Mouse (Mus musculus): ENCODE results near the gene Otop1. TPM values are rescaled to one million over a fixed set of nuclear protein-coding genes. Genes with fewer than 3 reads are reported as not detected.

Gene Otop1
- polyA plus RNA-seq, 1 experiment from 2014 or later = not detected

DNA sequence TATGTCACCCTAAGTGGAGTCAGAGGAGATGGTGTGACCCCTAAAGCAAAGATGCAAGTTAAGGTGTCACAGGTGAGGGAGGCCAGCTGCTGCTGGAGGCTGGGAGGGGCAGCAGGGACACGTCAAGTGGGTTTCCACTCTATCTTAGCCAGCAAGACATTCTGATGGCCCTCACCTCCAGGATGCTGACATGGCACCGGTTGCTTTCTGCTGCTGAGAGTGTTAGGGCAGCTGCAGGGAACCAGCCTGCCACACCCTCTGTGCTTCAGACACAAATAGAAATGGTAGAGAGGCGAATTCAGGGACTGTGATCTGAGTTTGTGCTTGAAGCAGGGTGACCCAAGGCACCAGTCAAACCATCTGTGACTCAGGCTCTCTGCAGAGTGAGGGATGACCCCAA is 34.0 kb downstream of the Otop1 start:
- H3K9me3 ChIP-seq (replicated peaks; ENCODE audit: control insufficient read depth, low read length) = no peaks in the 10 kb centered on the region
- H3K4me3 ChIP-seq (ENCODE audit: low read depth, low read length) = no peak overlapping the region
- H3K36me3 ChIP-seq (ENCODE audit: control insufficient read depth, insufficient read depth) = no peaks in the 10 kb centered on the region
- H3K4me2 ChIP-seq (ENCODE audit: low read depth, low read length) = no peak overlapping the region
- no peaks in the 10 kb centered on the region for H3K4me1 ChIP-seq (ENCODE audit: control insufficient read depth, low read depth, low read length)
- H3K9ac ChIP-seq (ENCODE audit: low read depth, low read length) = no peak overlapping the region
- no peak for ATAC-seq (ENCODE audit: low read depth)
- 30% methylated on average over 3 of the region's 3 CpGs for WGBS (ENCODE audit: insufficient replicate concordance)
- no peak overlapping the region for H3K27ac ChIP-seq (ENCODE audit: low read length)
- H3K27me3 ChIP-seq (ENCODE audit: control insufficient read depth, insufficient read depth, low read depth, low read length) = no peaks in the 10 kb centered on the region

GRCm38 (mm10) chr5:38318966-38319786 is 43.4 kb downstream of the Otop1 start, which contains the start of gene Drd5:
Gene Drd5, plus strand, starts transcription at chr5:38319367.
- no peak for ATAC-seq (ENCODE audit: low read depth)
- H3K27ac ChIP-seq (ENCODE audit: low read length) = no peak within 1 kb of the TSS
- H3K4me1 ChIP-seq (ENCODE audit: control insufficient read depth, low read depth, low read length) = no peaks in the 10 kb centered on the region
- no peak within 1 kb of the TSS for H3K4me3 ChIP-seq (ENCODE audit: low read depth, low read length)
- no peaks in the 10 kb centered on the region for H3K9me3 ChIP-seq (replicated peaks; ENCODE audit: control insufficient read depth, low read length)
- no peak within 1 kb of the TSS for H3K4me2 ChIP-seq (ENCODE audit: low read depth, low read length)
- H3K36me3 ChIP-seq (ENCODE audit: control insufficient read depth, insufficient read depth) = no peaks in the 10 kb centered on the region
- 2% methylated on average over 67 of the region's 67 CpGs for WGBS (ENCODE audit: insufficient replicate concordance)
- no peak within 1 kb of the TSS for H3K9ac ChIP-seq (ENCODE audit: low read depth, low read length)
- peaks cover 29% of the 10 kb centered on the region for H3K27me3 ChIP-seq (ENCODE audit: control insufficient read depth, insufficient read depth, low read depth, low read length)

DNA sequence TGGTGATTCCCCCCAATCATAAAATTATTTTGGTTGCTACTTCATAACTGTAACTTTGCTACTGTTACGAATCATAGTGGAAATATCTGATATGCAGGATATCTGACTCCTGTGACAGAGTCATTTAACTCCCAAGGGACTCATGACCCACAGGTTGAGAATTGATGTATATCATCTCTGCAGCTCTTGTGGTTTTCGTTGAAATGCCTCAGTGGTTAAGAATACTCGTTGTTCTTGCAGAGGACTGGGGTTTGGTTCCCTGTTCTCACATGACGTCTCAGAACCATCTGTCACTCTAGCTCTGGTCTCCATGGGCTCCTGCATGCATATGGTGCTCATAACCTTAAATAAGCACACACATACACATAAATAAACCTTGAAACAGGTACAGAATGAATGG is 57.6 kb downstream of the Otop1 start:
- no peaks in the 10 kb centered on the region for H3K9me3 ChIP-seq (replicated peaks; ENCODE audit: control insufficient read depth, low read length)
- no peak overlapping the region for H3K27ac ChIP-seq (ENCODE audit: low read length)
- no peak for ATAC-seq (ENCODE audit: low read depth)
- 28% methylated on average over 4 of the region's 4 CpGs for WGBS (ENCODE audit: insufficient replicate concordance)
- no peaks in the 10 kb centered on the region for H3K27me3 ChIP-seq (ENCODE audit: control insufficient read depth, insufficient read depth, low read depth, low read length)
- H3K36me3 ChIP-seq (ENCODE audit: control insufficient read depth, insufficient read depth) = no peaks in the 10 kb centered on the region
- H3K4me1 ChIP-seq (ENCODE audit: control insufficient read depth, low read depth, low read length) = no peaks in the 10 kb centered on the region
- no peak overlapping the region for H3K4me3 ChIP-seq (ENCODE audit: low read depth, low read length)
- no peak overlapping the region for H3K9ac ChIP-seq (ENCODE audit: low read depth, low read length)
- no peak overlapping the region for H3K4me2 ChIP-seq (ENCODE audit: low read depth, low read length)

- H3K9ac ChIP-seq (ENCODE audit: low read depth, low read length) = no peak overlapping the region
- H3K27me3 ChIP-seq (ENCODE audit: control insufficient read depth, insufficient read depth, low read depth, low read length) = no peaks in the 10 kb centered on the region
- H3K9me3 ChIP-seq (replicated peaks; ENCODE audit: control insufficient read depth, low read length) = no peaks in the 10 kb centered on the region
- H3K27ac ChIP-seq (ENCODE audit: low read length) = no peak overlapping the region
- no peak overlapping the region for H3K4me3 ChIP-seq (ENCODE audit: low read depth, low read length)
- no peak for ATAC-seq (ENCODE audit: low read depth)
- H3K36me3 ChIP-seq (ENCODE audit: control insufficient read depth, insufficient read depth) = no peaks in the 10 kb centered on the region
- 29% methylated on average over 1 of the region's 1 CpGs for WGBS (ENCODE audit: insufficient replicate concordance)
- no peaks in the 10 kb centered on the region for H3K4me1 ChIP-seq (ENCODE audit: control insufficient read depth, low read depth, low read length)
- no peak overlapping the region for H3K4me2 ChIP-seq (ENCODE audit: low read depth, low read length)
Observed at GRCm38 (mm10) chr5:38334582-38334981, 58.8 kb downstream of the Otop1 start.

DNA sequence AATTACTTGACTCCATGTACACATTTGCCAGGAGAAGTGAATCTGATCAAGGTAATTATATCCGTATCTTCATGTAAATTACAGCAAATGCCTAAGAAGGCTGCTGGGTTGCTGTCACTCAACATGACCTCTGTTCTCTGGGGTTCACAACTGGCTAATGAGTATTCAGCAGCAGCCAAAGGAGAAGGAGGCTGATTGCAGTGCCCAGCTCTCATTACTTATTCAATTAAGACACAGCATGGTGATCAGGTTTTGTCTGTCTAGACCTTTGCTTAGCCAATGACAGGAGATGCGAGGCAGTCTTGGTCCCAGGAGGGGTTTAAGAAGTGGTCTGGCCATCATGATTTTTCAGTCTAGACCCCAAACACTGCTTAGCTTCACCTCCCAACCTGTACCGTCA is 67.3 kb downstream of the Otop1 start:
- ATAC-seq (ENCODE audit: low read depth) = no peak
- no peak overlapping the region for H3K4me3 ChIP-seq (ENCODE audit: low read depth, low read length)
- no peaks in the 10 kb centered on the region for H3K27me3 ChIP-seq (ENCODE audit: control insufficient read depth, insufficient read depth, low read depth, low read length)
- H3K36me3 ChIP-seq (ENCODE audit: control insufficient read depth, insufficient read depth) = no peaks in the 10 kb centered on the region
- H3K4me2 ChIP-seq (ENCODE audit: low read depth, low read length) = no peak overlapping the region
- no peaks in the 10 kb centered on the region for H3K4me1 ChIP-seq (ENCODE audit: control insufficient read depth, low read depth, low read length)
- H3K9ac ChIP-seq (ENCODE audit: low read depth, low read length) = no peak overlapping the region
- H3K9me3 ChIP-seq (replicated peaks; ENCODE audit: control insufficient read depth, low read length) = no peaks in the 10 kb centered on the region
- H3K27ac ChIP-seq (ENCODE audit: low read length) = no peak overlapping the region
- WGBS (ENCODE audit: insufficient replicate concordance) = 58% methylated on average over 3 of the region's 3 CpGs

GRCm38 (mm10) chr5:38346646-38347432 is 71.1 kb downstream of the Otop1 start:
- Histone ChIP-seq H3K9me3 (replicated peaks; ENCODE audit: control insufficient read depth, low read length) (no peaks in the 10 kb centered on the region), H3K27ac (ENCODE audit: low read length) (no peak overlapping the region), H3K27me3 (ENCODE audit: control insufficient read depth, insufficient read depth, low read depth, low read length) (no peaks in the 10 kb centered on the region), H3K9ac (ENCODE audit: low read depth, low read length) (no peak overlapping the region), H3K36me3 (ENCODE audit: control insufficient read depth, insufficient read depth) (no peaks in the 10 kb centered on the region), H3K4me1 (ENCODE audit: control insufficient read depth, low read depth, low read length) (no peaks in the 10 kb centered on the region), H3K4me2 (ENCODE audit: low read depth, low read length) (no peak overlapping the region), H3K4me3 (ENCODE audit: low read depth, low read length) (no peak overlapping the region)
- no peak for ATAC-seq (ENCODE audit: low read depth)
- WGBS (ENCODE audit: insufficient replicate concordance) = 25% methylated on average over 10 of the region's 10 CpGs

DNA sequence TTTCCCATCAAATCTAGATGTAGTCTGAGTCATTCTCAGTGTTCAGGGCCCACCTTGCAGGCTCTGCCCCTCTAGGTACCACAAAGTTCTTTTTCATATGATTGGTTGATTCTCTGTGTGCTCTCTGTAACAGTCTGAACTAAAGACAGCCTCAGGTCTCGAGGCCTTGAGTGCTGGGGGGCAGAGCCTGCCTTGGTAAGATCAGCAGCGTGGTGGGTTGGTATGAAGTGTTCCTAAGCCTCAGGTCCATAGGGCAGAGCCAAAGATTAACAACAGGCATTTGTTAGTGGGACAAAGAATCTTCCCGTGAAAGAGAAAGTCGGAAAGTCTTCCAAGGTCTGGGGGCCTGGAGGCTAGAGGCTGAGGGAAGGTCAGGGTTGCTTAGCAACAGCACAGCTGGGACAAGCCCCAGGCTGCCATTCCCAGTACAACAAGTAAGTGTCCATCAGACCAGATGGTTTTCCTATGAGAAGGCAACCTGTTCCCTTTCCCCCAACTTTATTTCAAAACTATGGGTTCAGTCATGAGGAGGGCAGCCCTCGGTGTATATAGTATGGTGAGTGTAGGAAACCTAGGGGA is 74.7 kb downstream of the Otop1 start:
- Histone ChIP-seq H3K4me1 (ENCODE audit: control insufficient read depth, low read depth, low read length) (no peaks in the 10 kb centered on the region), H3K36me3 (ENCODE audit: control insufficient read depth, insufficient read depth) (no peaks in the 10 kb centered on the region), H3K4me3 (ENCODE audit: low read depth, low read length) (no peak overlapping the region), H3K4me2 (ENCODE audit: low read depth, low read length) (no peak overlapping the region), H3K27me3 (ENCODE audit: control insufficient read depth, insufficient read depth, low read depth, low read length) (no peaks in the 10 kb centered on the region), H3K9me3 (replicated peaks; ENCODE audit: control insufficient read depth, low read length) (no peaks in the 10 kb centered on the region), H3K27ac (ENCODE audit: low read length) (no peak overlapping the region), H3K9ac (ENCODE audit: low read depth, low read length) (no peak overlapping the region)
- ATAC-seq (ENCODE audit: low read depth) = no peak
- 57% methylated on average over 5 of the region's 5 CpGs for WGBS (ENCODE audit: insufficient replicate concordance)

Measured in liver, embryonic 16.5 days (tissue).